Comparison of ENCODE assay signal across 1 mouse cellular context in the genomic region with DNA sequence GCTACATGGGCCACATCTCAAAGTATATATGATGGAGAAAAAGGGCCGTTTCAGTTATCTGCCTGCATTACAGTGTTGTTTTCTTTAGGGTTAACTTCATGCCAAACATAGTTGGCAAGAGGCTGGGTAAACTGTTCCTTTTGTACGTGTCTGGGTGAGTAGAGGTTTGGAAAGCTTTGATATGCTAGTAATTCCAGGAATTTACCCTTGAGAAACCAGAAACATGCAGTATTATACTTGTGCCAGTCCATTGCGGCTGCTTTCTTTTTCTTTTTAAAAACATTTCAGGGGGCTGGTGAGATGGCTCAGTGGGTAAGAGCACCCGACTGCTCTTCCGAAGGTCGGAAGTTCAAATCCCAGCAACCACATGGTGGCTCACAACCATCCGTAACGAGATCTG.
TF ChIP-seq lines count a peak whose summit lies in the region.

No protein-coding gene starts in this region.

TF ChIP-seq in CH12.LX, 34 proteins besides CTCF, POLR2A, EP300 and RAD21:
- TF ChIP-seq POLR2AphosphoS2 (IDR thresholded peaks at IDR 0.05; ENCODE audit: low read depth, low read length) (no peak), CHD1 (IDR thresholded peaks at IDR 0.05; ENCODE audit: low read depth, low read length) (no peak), JUND (conservative IDR thresholded peaks at IDR 0.05; ENCODE audit: low read depth, low read length) (no peak), NELFE (IDR thresholded peaks at IDR 0.05; ENCODE audit: low read depth, low read length) (no peak)
